Mouse (Mus musculus): ENCODE results near the gene Mybbp1a. TPM values are rescaled to one million over a fixed set of nuclear protein-coding genes. Genes with fewer than 3 reads are reported as not detected.
A peak's percentile ranks its signal among the peaks of the same experiment; 100 is the strongest.
"Not testable (repeated sequence)": the region's sequence is repeated elsewhere in the genome, so short reads cannot be mapped to it uniquely, and the experiment has no call there.

Mybbp1a gene
- total and polyA plus RNA-seq, 3 experiments: 174 to 816 (median 245) TPM

DNA sequence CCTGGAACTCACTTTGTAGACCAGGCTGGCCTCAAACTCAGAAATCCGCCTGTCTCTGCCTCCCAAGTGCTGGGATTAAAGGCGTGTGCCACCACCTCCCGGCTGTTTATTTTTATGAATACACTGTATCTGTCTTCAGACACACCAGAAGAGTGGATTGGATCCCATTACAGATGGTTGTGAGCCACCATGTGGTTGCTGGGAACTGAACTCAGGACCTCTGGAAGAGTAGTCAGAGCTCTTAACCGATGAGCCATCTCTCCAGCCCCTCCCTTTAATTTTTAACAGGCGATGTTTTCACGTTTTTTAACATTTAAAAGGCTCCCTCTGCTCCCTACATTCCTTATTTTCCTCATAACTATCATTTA lies 574 bp upstream of the Mybbp1a start:
- in situ Hi-C loops (cut with MboI; ENCODE audit: low pct_ligation_motif_present, low pct_unique_long_range_greater_than_20kb, low sequenced_read_pairs): loop anchor here (5.0 to 25.0 kb wide), 2 partner anchors 122 to 572 kb away; partner anchors contain the start of gene Camkk1
- TF ChIP-seq MAZ (IDR thresholded peaks at IDR 0.05; ENCODE audit: low read depth, low read length): 0 out of 2 replicates have a peak, but pooled peaks have one; percentile 11
- TF ChIP-seq CHD1 (IDR thresholded peaks at IDR 0.05; ENCODE audit: low read depth, low read length): 0 out of 2 replicates have a peak, but pooled peaks have one; percentile 7
- Histone ChIP-seq H3K36me3 (replicated peaks in 1 of 2; ENCODE audit: control insufficient read depth in 1 of 2, insufficient read depth in 1 of 2, low read length in 1 of 2) (peaks cover 33 to 36% of the 10 kb centered on the region in 2 experiments), H3K4me2 (ENCODE audit: insufficient read depth, low read depth, poor library complexity, severe bottlenecking) (peak overlapping the region; percentile 54), H3K9ac (ENCODE audit: insufficient read depth, low read depth) (peak overlapping the region; percentile 88), H3K79me2 (replicated peaks; ENCODE audit: control insufficient read depth, extremely low read depth, insufficient read depth, poor library complexity, severe bottlenecking) (peaks cover 38% of the 10 kb centered on the region), H3K4me1 (ENCODE audit: control insufficient read depth in 1 of 2, insufficient read depth in 2 of 2) (peaks cover 31 to 44% of the 10 kb centered on the region in 2 experiments), H3K4me3 (replicated peaks in 1 of 3; ENCODE audit: low read depth in 2 of 3, low read length in 2 of 3, poor library complexity in 1 of 3) (peak overlapping the region; percentile 75 to 91 (median 91))
- DNase-seq (ENCODE audit: extremely low read depth); H3K9me3 ChIP-seq (replicated peaks; ENCODE audit: low read length); H3K27me3 ChIP-seq (replicated peaks); dilution Hi-C loops (cut with MboI; ENCODE audit: extremely low pct_ligation_motif_present, extremely low pct_unique_long_range_greater_than_20kb, low sequenced_read_pairs); H3K27ac ChIP-seq (ENCODE audit: insufficient read depth, low read depth): not testable (repeated sequence)

DNA sequence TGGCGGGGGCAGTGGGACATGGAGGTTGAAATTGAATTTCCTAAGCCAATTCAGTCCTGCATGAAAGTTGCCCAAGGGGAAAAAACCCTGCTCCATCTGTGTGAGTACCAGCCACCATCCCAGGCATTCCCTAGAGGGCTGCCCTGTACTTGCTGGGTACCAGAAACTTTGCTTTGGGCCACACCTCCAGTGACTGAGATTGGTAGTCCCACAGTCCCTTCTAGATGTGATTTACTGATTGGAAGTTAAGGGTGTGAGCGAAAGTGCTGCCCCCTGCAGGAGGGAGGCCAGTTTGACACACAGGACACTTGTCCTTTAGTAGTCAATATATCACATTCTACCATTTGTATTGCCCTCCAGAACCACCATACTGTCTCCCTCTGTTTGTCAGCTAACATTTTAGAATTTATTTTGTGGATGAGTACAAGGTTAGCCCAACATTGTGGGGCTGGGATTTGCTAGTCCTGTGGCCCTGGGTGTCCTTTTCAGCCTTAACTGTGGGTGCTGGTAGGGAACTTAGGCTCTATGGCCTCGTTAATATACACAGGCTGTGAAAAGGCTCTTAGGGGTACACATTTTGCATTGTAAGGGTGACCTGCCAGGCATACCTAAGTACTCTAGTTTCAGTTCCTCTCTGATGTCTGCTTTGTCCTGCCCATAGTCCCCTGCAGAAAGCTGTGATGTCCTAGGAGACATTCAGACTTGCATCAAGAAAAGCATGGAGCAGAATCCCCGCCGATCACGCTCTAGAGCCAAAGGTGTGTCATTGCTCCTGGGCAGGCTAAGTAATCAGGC lies 5.4 kb downstream of the Mybbp1a start:
- Histone ChIP-seq H3K4me2 (ENCODE audit: insufficient read depth, low read depth, poor library complexity, severe bottlenecking) (peak overlapping the region; percentile 19), H3K36me3 (replicated peaks in 1 of 2; ENCODE audit: control insufficient read depth in 1 of 2, insufficient read depth in 1 of 2, low read length in 1 of 2) (peaks cover 91 to 95% of the 10 kb centered on the region in 2 experiments), H3K79me2 (replicated peaks; ENCODE audit: control insufficient read depth, extremely low read depth, insufficient read depth, poor library complexity, severe bottlenecking) (peaks cover 37% of the 10 kb centered on the region), H3K9ac (ENCODE audit: insufficient read depth, low read depth) (no peak overlapping the region), H3K9me3 (replicated peaks; ENCODE audit: low read length) (no peaks in the 10 kb centered on the region), H3K4me1 (ENCODE audit: control insufficient read depth in 1 of 2, insufficient read depth in 2 of 2) (peaks cover 46 to 93% of the 10 kb centered on the region in 2 experiments), H3K27me3 (replicated peaks) (no peaks in the 10 kb centered on the region), H3K4me3 (replicated peaks in 1 of 3; ENCODE audit: low read depth in 2 of 3, low read length in 2 of 3, poor library complexity in 1 of 3) (no peak overlapping the region), H3K27ac (ENCODE audit: insufficient read depth, low read depth) (peak overlapping the region; percentile 78)
- dilution Hi-C loops (cut with MboI; ENCODE audit: extremely low pct_ligation_motif_present, extremely low pct_unique_long_range_greater_than_20kb, low sequenced_read_pairs) (no loop called here), in situ Hi-C loops (cut with MboI; ENCODE audit: low pct_ligation_motif_present, low pct_unique_long_range_greater_than_20kb, low sequenced_read_pairs) (loop anchor here (25.0 kb wide), 1 partner anchor 566 kb away; the partner anchor contains the start of gene Camkk1)
- DNase-seq (ENCODE audit: extremely low read depth): peak; percentile 96
- TF ChIP-seq POLR2A (IDR thresholded peaks at IDR 0.05; ENCODE audit: low read depth, low read length) (no peak; the same call in 1 of the 2 replicates), JUN (IDR thresholded peaks at IDR 0.05; ENCODE audit: insufficient read depth, low read depth, low read length) (no peak), GABPA (IDR thresholded peaks at IDR 0.05; ENCODE audit: insufficient replicate concordance, low read depth, low read length) (no peak), UBTF (IDR thresholded peaks at IDR 0.05; ENCODE audit: low read depth, low read length) (no peak), MXI1 (IDR thresholded peaks at IDR 0.05; ENCODE audit: low read depth, low read length) (no peak), MYC (IDR thresholded peaks at IDR 0.05; ENCODE audit: low read depth, low read length) (peak; percentile 50; the same call in 1 of the 2 replicates), ELF1 (IDR thresholded peaks at IDR 0.05; ENCODE audit: low read depth, low read length) (no peak), MEF2A (IDR thresholded peaks at IDR 0.05; ENCODE audit: borderline replicate concordance, low read depth, low read length) (peak; percentile 62; the same call in 1 of the 2 replicates), IRF4 (IDR thresholded peaks at IDR 0.05; ENCODE audit: low read depth, low read length) (peak; percentile 99), ETS1 (conservative IDR thresholded peaks at IDR 0.05; ENCODE audit: low read depth, low read length) (peak; percentile 55), ZC3H11A (IDR thresholded peaks at IDR 0.05; ENCODE audit: low read depth, low read length) (no peak), TBP (conservative IDR thresholded peaks at IDR 0.05; ENCODE audit: low read depth, low read length) (no peak), MAFK (IDR thresholded peaks at IDR 0.05; ENCODE audit: insufficient replicate concordance, low read length) (no peak), RAD21 (IDR thresholded peaks at IDR 0.05; ENCODE audit: low read depth, low read length) (no peak; the same call in none of the 2 replicates), NRF1 (IDR thresholded peaks at IDR 0.05; ENCODE audit: low read depth, low read length) (0 out of 2 replicates have a peak, but pooled peaks have one; percentile 27), PAX5 (IDR thresholded peaks at IDR 0.05; ENCODE audit: low read length) (no peak), E2F4 (IDR thresholded peaks at IDR 0.05; ENCODE audit: insufficient replicate concordance, low read depth, low read length) (no peak), RCOR1 (conservative IDR thresholded peaks at IDR 0.05; ENCODE audit: low read depth, low read length) (no peak), SMC3 (IDR thresholded peaks at IDR 0.05; ENCODE audit: low read depth, low read length) (peak; percentile 23), CTCF (conservative IDR thresholded peaks at IDR 0.05 in 1 of 2, IDR thresholded peaks at IDR 0.05 in 1 of 2; ENCODE audit: low read depth in 2 of 2, low read length in 2 of 2) (peak; percentile 84 to 90), MAZ (IDR thresholded peaks at IDR 0.05; ENCODE audit: low read depth, low read length) (peak; percentile 33; the same call in 1 of the 2 replicates), USF1 (IDR thresholded peaks at IDR 0.05; ENCODE audit: low read depth, low read length) (no peak), NELFE (IDR thresholded peaks at IDR 0.05; ENCODE audit: low read depth, low read length) (no peak), TCF12 (IDR thresholded peaks at IDR 0.05; ENCODE audit: low read depth, low read length) (peak; percentile 42; the same call in 1 of the 2 replicates), USF2 (conservative IDR thresholded peaks at IDR 0.05; ENCODE audit: low read depth, low read length) (no peak), KAT2A (IDR thresholded peaks at IDR 0.05; ENCODE audit: insufficient replicate concordance, low read length) (no peak), ZMIZ1 (IDR thresholded peaks at IDR 0.05; ENCODE audit: low read depth, low read length) (no peak), BHLHE40 (IDR thresholded peaks at IDR 0.05; ENCODE audit: low read depth, low read length) (peak; percentile 76), SIN3A (IDR thresholded peaks at IDR 0.05; ENCODE audit: low read length) (peak; percentile 81), CHD1 (IDR thresholded peaks at IDR 0.05; ENCODE audit: low read depth, low read length) (no peak)

Data from CH12.LX (cell line).